Mouse (Mus musculus): ENCODE data around the gene Nupr1l.
A peak's percentile ranks its signal among the peaks of the same experiment; 100 is the strongest.
"Not testable (repeated sequence)": the region's sequence is repeated elsewhere in the genome, so short reads cannot be mapped to it uniquely, and the experiment has no call there.

The Nupr1l gene

GRCm38 (mm10) chr5:129908242-129908965 lies at the start of gene Nupr1l:
Nupr1l (plus strand) TSS chr5:129908540.
- peak; percentile 78 for DNase-seq (ENCODE audit: low read depth, low spot score)

GRCm38 (mm10) chr5:129862325-129862724 lies 46.0 kb upstream of the Nupr1l start:
- DNase-seq (ENCODE audit: low read depth, low spot score), result no peak

DNA sequence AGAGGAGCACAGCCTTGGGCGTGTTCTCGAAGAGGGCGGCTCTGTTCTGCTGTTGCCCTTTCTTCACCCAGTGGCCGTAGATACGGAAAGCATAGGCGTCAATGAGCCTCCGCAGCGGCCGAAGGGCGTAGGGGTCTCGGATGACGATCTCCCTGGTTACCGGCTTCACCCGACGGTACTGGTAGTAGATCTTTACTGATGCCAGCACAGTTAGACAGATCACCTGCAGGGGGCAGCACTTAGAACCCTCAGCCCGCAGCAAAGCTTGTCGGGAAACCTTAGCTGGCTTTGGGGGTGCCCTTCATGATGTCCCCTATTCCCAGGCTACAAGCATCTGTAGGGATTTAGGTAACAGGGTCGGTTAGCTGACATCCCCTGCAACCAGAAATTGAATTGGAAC lies 43.9 kb upstream of the Nupr1l start:
- DNase-seq (ENCODE audit: low read depth, low spot score), result peak; percentile 53

GRCm38 (mm10) chr5:129865841-129866240 lies 42.5 kb upstream of the Nupr1l start:
- DNase-seq (ENCODE audit: low read depth, low spot score), result no peak

- DNase-seq (ENCODE audit: low read depth, low spot score), result no peak
Observed at GRCm38 (mm10) chr5:129869238-129869995, 38.9 kb upstream of the Nupr1l start.

DNA sequence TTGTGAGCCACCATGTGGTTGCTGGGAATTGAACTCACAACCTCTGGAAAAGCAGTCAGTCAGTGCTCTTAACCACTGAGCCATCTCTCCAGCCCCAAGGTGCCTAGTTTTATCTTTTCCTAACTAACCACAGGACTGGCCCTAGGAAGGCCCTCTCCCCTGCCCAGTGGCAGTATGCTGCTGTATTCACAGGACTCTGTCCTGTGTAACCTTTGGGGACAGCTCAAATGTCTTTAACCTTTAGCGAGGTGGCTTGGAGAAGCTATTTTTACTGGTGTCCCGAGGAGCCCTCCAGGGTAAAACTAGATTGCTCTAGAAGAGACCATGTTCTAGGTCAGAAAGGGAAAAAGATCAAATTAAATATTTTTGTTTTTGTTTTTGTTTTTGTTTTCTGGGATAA lies 37.1 kb upstream of the Nupr1l start:
- DNase-seq (ENCODE audit: low read depth, low spot score), result no peak

GRCm38 (mm10) chr5:129873942-129874341 lies 34.4 kb upstream of the Nupr1l start:
- DNase-seq (ENCODE audit: low read depth, low spot score), result no peak

- DNase-seq (ENCODE audit: low read depth, low spot score), result no peak
Observed at GRCm38 (mm10) chr5:129875098-129875497, 33.2 kb upstream of the Nupr1l start.

- no peak for DNase-seq (ENCODE audit: low read depth, low spot score)
Observed at GRCm38 (mm10) chr5:129877731-129878455, 30.4 kb upstream of the Nupr1l start.

GRCm38 (mm10) chr5:129878946-129879345 lies 29.4 kb upstream of the Nupr1l start:
- no peak for DNase-seq (ENCODE audit: low read depth, low spot score)

DNA sequence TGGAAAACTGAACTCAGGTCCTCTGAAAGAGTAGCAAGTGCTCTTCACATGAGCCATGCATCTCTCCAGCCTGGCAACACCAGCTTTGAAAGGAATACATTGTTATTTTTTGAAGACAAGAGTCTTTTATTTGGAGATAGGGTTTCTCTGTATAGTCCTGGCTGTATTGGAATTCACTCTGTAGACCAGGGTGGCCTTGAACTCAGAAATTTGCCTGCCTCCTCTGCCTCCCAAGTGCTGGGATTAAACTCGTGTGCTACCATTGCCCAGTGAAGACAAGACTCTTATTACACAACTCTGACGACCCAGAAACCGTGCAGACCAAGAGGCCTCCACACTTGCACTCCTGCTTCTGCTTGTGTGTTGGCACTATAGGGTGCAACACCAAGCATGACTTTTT lies 28.5 kb upstream of the Nupr1l start:
- DNase-seq (ENCODE audit: low read depth, low spot score), result no peak

DNA sequence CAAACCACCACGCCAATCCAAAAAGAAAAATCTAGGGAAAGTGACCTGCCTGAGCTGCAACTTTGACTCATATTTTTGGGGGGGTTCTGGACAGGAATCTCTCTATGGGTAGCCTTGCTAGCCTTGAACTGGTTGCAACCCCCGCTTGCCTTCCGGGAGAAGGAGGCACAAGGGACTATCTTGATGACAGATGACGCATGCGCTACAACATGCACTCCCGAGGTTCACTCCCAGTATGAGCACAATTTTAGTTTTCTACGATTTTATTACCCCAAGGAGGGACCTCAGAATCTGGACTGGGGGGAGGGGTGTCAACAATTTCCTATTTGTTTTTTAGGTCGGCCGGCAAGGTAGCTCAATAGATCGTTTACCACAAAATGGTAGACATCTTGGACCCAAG lies 22.1 kb upstream of the Nupr1l start:
- DNase-seq (ENCODE audit: low read depth, low spot score), result peak; percentile 29

DNA sequence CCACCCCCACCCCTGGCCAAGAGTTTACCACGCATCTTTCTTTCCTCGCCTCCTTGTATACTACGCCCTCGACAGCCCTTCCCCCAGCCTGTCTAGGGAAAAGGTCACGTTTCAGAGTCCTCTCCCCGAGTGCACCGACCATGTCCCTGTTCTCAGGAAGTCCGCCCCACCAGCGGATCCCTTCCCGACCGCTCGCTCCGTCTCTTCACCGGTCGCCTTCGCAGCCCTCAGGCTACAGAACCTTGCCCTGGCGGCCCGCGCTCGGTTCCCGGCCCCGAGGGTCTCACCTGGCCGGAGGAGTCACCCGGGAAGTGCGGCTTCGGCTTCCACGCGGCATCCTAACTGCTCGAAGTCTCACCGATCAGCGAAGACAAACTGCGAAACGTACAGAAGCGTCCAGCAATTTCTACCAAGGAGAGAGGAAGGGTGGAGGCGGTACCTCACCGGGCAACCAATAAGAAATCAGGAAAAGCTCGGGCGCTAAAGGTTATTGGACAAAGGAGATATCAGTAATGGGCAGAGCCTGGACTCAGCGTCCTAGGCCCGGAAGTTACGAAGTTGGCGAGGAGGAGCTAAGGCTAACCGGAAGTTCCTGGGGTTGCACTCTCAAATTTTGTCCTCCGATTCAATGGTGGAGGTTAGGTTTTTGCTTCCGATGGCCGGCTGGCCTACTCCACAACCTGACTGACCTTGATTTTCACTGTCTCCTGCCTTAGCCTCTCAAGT lies 21.3 kb upstream of the Nupr1l start, which contains the start of gene Chchd2:
TSS of gene Chchd2 (minus strand) at position 560 of the 726 bp plus-strand sequence.
- DNase-seq (ENCODE audit: low read depth, low spot score), result peak; percentile 93

GRCm38 (mm10) chr5:129890390-129890789 lies 17.9 kb upstream of the Nupr1l start:
- DNase-seq (ENCODE audit: low read depth, low spot score), result not testable (repeated sequence)

DNA sequence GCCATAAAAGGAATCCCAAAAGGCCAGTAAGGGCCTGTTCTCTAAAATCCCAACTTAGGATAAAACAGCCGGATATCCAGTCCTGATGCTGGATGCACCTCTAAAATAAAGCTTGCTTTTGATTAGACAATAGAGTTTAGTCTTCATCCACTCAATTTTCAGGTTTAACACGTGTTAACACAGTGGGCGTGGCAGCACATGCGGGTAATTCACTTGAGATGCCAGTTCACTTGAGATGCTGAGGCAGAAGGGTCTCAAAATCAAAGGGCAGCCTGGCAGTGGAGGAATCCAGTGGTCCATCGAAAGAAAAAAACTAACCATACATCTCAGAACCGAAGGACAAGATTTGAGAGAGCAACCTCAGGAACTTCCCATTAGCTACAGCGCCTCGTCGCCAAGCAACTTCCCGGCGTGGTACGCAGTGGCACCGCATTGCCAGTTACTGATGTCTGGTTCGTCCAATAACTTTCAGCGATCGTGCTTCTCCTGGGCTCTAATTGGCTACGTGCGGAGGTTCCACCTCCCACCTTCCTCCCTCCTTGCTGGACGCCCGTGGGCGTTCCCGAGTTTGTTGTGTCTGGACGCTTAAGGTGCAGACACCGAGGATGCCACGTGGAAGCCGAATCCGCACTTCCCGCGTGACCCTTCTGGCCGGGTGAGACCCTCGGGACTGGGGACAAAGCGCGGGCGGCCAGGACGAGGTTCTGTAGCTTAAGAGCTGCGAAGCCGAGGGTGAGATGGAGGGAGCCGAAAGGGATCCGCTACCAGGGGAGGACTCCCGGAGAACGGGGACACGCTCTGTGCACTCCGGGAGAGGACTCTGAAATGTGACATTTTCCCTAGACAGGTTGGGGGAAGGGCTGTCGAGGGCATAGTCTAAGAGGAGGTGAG lies 12.9 kb upstream of the Nupr1l start, which contains the start of gene Zbed5:
TSS of gene Zbed5 (plus strand) at position 526 of the 891 bp plus-strand sequence.
- peak; percentile 93 for DNase-seq (ENCODE audit: low read depth, low spot score)

GRCm38 (mm10) chr5:129898449-129898848 lies 9.9 kb upstream of the Nupr1l start, which contains the start of gene Phkg1:
Phkg1 (minus strand) TSS chr5:129898549.
- no peak for DNase-seq (ENCODE audit: low read depth, low spot score)

GRCm38 (mm10) chr5:129907775-129908174 lies 565 bp upstream of the Nupr1l start:
- DNase-seq (ENCODE audit: low read depth, low spot score), result no peak

GRCm38 (mm10) chr5:129909147-129909546 lies 807 bp downstream of the Nupr1l start:
- DNase-seq (ENCODE audit: low read depth, low spot score), result no peak

DNA sequence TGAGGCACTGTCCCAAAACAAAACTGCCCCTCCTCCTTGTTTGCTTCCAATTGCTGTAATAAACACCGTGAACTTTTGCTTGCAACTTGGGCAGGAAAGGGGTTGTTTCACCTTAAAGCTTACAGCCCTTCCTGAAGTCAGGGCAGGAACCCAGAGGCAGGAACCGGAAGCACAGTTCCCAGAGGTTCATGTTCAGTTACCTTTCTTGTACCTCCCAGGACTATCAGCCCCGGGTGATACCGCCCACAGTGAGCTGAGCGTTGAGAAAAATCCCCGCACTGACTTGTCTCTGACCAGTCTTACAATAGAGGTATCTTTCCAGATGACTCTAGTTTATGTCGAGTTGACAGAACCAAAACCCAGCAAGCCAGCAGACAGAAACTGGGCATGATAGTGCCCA lies 1.3 kb downstream of the Nupr1l start:
- DNase-seq (ENCODE audit: low read depth, low spot score), result no peak

- DNase-seq (ENCODE audit: low read depth, low spot score), result peak; percentile 77
Observed at GRCm38 (mm10) chr5:129914024-129914423, 5.7 kb downstream of the Nupr1l start.

All from CD4-positive, CD25-positive, alpha-beta regulatory T cell, adult 2 months (primary cell).